Mouse (Mus musculus) B cell, adult 67 days (primary cell): ENCODE results near the gene Triml1. TPM values are rescaled to one million over a fixed set of nuclear protein-coding genes. Genes with fewer than 3 reads are reported as not detected.

Source experiments
- total RNA-seq, 2 experiments: library from RNA; stranded (reverse); gene quantifications; 4 replicates each; pipeline ENCODE4 v1.2.4; 2023

The Triml1 gene
- not detected for total RNA-seq

GRCm38 (mm10) chr8:43141386-43141785, at the start of gene Triml1:
Triml1 (minus strand) TSS chr8:43141486.

GRCm38 (mm10) chr8:43180054-43180690, 38.9 kb upstream of the Triml1 start, which contains the start of gene Triml2:
Triml2 (plus strand) TSS chr8:43180541.

Other genes with a start within 250 kb of the Triml1 start
- not detected for gene Triml2, start 39.1 kb upstream of the Triml1 start, total RNA-seq
- not detected for gene Zfp42, start 165.5 kb upstream of the Triml1 start, total RNA-seq